ENCODE assay signal across 8 mouse cellular contexts in genomic region chr13:114456766-114457566, GRCm38 (mm10). TPM values are rescaled to one million over a fixed set of nuclear protein-coding genes. Genes with fewer than 3 reads are reported as not detected.
DNase-seq lines count a peak whose midpoint lies in the region; ATAC-seq and TF ChIP-seq lines count a peak whose summit lies in the region.

No protein-coding gene starts in this region.

- no peak for ATAC-seq in forebrain, postnatal 0 days
- ATAC-seq in intestine, embryonic 15.5 days, result no peak; the same call in 1 of the 2 replicates
- no peak for ATAC-seq in lung, embryonic 14.5 days (ENCODE audit: insufficient read depth)
- ATAC-seq in neural tube, embryonic 15.5 days (ENCODE audit: low FRiP score), result no peak

- H3K4me1 ChIP-seq in forebrain, postnatal 0 days (ENCODE audit: insufficient read depth), result no peaks in the 10 kb centered on the region
- peaks cover 13% of the 10 kb centered on the region for H3K4me1 ChIP-seq in intestine, embryonic 15.5 days (replicated peaks)
- H3K4me1 ChIP-seq in lung, embryonic 14.5 days (ENCODE audit: insufficient read depth), result no peaks in the 10 kb centered on the region
- peaks cover 44% of the 10 kb centered on the region for H3K4me1 ChIP-seq in neural tube, embryonic 15.5 days

- no peaks in the 10 kb centered on the region for H3K36me3 ChIP-seq in forebrain, postnatal 0 days (ENCODE audit: insufficient read depth)
- H3K36me3 ChIP-seq in intestine, embryonic 15.5 days, result no peaks in the 10 kb centered on the region
- H3K36me3 ChIP-seq in lung, embryonic 14.5 days (ENCODE audit: insufficient read depth), result no peaks in the 10 kb centered on the region
- H3K36me3 ChIP-seq in neural tube, embryonic 15.5 days, result no peaks in the 10 kb centered on the region

- H3K9ac ChIP-seq in forebrain, postnatal 0 days, result no peak overlapping the region
- peak overlapping the region; percentile 42; the same call in 1 of the 2 replicates for H3K9ac ChIP-seq in intestine, embryonic 15.5 days
- H3K9ac ChIP-seq in lung, embryonic 14.5 days, result no peak overlapping the region
- H3K9ac ChIP-seq in neural tube, embryonic 15.5 days (replicated peaks), result 0 out of 2 replicates have a peak overlapping the region, but pooled peaks have one; percentile 11

- H3K27ac ChIP-seq in forebrain, postnatal 0 days (ENCODE audit: low read depth, low read length), result no peak overlapping the region
- H3K27ac ChIP-seq in intestine, embryonic 15.5 days, result no peak overlapping the region
- no peak overlapping the region for H3K27ac ChIP-seq in lung, embryonic 14.5 days (ENCODE audit: low read depth)
- H3K27ac ChIP-seq in neural tube, embryonic 15.5 days (replicated peaks), result no peak overlapping the region

- H3K4me2 ChIP-seq in forebrain, postnatal 0 days (ENCODE audit: low read depth), result peak overlapping the region; percentile 46
- peak overlapping the region; percentile 98 for H3K4me2 ChIP-seq in intestine, embryonic 15.5 days (replicated peaks)
- peak overlapping the region; percentile 97 for H3K4me2 ChIP-seq in lung, embryonic 14.5 days
- peak overlapping the region; percentile 99 for H3K4me2 ChIP-seq in neural tube, embryonic 15.5 days

- peak overlapping the region; percentile 59 for H3K4me3 ChIP-seq in forebrain, postnatal 0 days (ENCODE audit: low read depth, low read length)
- peak overlapping the region; percentile 62 for H3K4me3 ChIP-seq in intestine, embryonic 15.5 days (replicated peaks)
- peak overlapping the region; percentile 57 for H3K4me3 ChIP-seq in lung, embryonic 14.5 days (ENCODE audit: low read depth, low read length)
- H3K4me3 ChIP-seq in neural tube, embryonic 15.5 days (replicated peaks), result peak overlapping the region; percentile 58

- DNase-seq in cerebellum, postnatal 10 days, result peak; percentile 22 to 29
- no peak for DNase-seq in cerebellum, postnatal 36 days
- DNase-seq in adrenal gland, postnatal 10 days, result peak; percentile 71
- DNase-seq in forebrain, postnatal 0 days, result peak; percentile 20
- DNase-seq in lung, embryonic 14.5 days, result peak; percentile 36
- no peak for DNase-seq in cerebellum, adult 9-11 months

- peaks cover 40% of the 10 kb centered on the region for H3K27me3 ChIP-seq in forebrain, postnatal 0 days (ENCODE audit: insufficient read depth, low read length)
- H3K27me3 ChIP-seq in intestine, embryonic 15.5 days (replicated peaks), result peaks cover 41% of the 10 kb centered on the region
- H3K27me3 ChIP-seq in lung, embryonic 14.5 days (ENCODE audit: insufficient read depth, low read length), result peaks cover 55% of the 10 kb centered on the region
- H3K27me3 ChIP-seq in neural tube, embryonic 15.5 days (replicated peaks), result peaks cover 34% of the 10 kb centered on the region

- 3% methylated on average over 44 of the region's 44 CpGs for WGBS in forebrain, postnatal 0 days
- WGBS in intestine, embryonic 15.5 days, result 1% methylated on average over 44 of the region's 44 CpGs
- under 1% methylated on average over 44 of the region's 44 CpGs for WGBS in lung, embryonic 14.5 days
- WGBS in neural tube, embryonic 15.5 days, result under 1% methylated on average over 44 of the region's 44 CpGs

- no peaks in the 10 kb centered on the region for H3K9me3 ChIP-seq in forebrain, postnatal 0 days (ENCODE audit: low read length)
- no peaks in the 10 kb centered on the region for H3K9me3 ChIP-seq in intestine, embryonic 15.5 days
- H3K9me3 ChIP-seq in lung, embryonic 14.5 days (ENCODE audit: low read depth, low read length), result no peaks in the 10 kb centered on the region
- no peaks in the 10 kb centered on the region for H3K9me3 ChIP-seq in neural tube, embryonic 15.5 days (replicated peaks)

- no peak for TF ChIP-seq CTCF in forebrain, postnatal 0 days (IDR thresholded peaks at IDR 0.05; ENCODE audit: low read depth)
- no peak for TF ChIP-seq CTCF in lung, embryonic 14.5 days (IDR thresholded peaks at IDR 0.05; ENCODE audit: low read depth)

RNA-seq across cellular contexts. Expression of gene Fst, which starts 1.8 kb away (rescaled TPM):
- 10 to 100 TPM; 21.9 to 42.6 TPM for total RNA-seq in adrenal gland, postnatal 10 days (2021)
- total RNA-seq in forebrain, postnatal 0 days (2014; rRNA removed), result 7.7 and 12.1 TPM in 2 replicates
- 12.2 and 12.4 TPM in 2 replicates for polyA plus RNA-seq in forebrain, postnatal 0 days (2015; fragmentation: Nextera tagmentation; extraction: Ambion mirVana)
- 23.6 and 30.4 TPM in 2 replicates for polyA plus RNA-seq in intestine, embryonic 15.5 days (2015; fragmentation: Nextera tagmentation; extraction: Ambion mirVana)
- 1.8 TPM in 2 replicates for polyA plus RNA-seq in lung, embryonic 14.5 days (2014; fragmentation: Nextera tagmentation; extraction: Ambion mirVana)
- polyA plus RNA-seq in neural tube, embryonic 15.5 days (2015; fragmentation: Nextera tagmentation; extraction: Ambion mirVana), result 6.4 and 20.7 TPM in 2 replicates

Comparison
In these comparisons a context has a peak if more than half of its experiments do, and no peak if none do; other contexts are left out.
1. DNase-seq: peak in cerebellum, postnatal 10 days (2 of 2), adrenal gland, postnatal 10 days (single experiment), forebrain, postnatal 0 days (single experiment) and lung, embryonic 14.5 days (single experiment); none in cerebellum, postnatal 36 days (0 of 2) and cerebellum, adult 9-11 months (single experiment).
2. H3K4me2 ChIP-seq: peak in every context shown above with its lines; median percentile 99 in neural tube, embryonic 15.5 days; 98 in intestine, embryonic 15.5 days; 97 in lung, embryonic 14.5 days; 46 in forebrain, postnatal 0 days.
3. H3K9ac ChIP-seq: peak in intestine, embryonic 15.5 days (single experiment) and neural tube, embryonic 15.5 days (single experiment); none in forebrain, postnatal 0 days (single experiment) and lung, embryonic 14.5 days (single experiment).
4. Peak in every context shown above with its lines, with median percentiles within 50 percentile points of each other: H3K4me3 ChIP-seq.